Mouse (Mus musculus) thymus, postnatal 0 days (tissue): Measurements from ENCODE around the gene Gm29049. TPM values are rescaled to one million over a fixed set of nuclear protein-coding genes. Genes with fewer than 3 reads are reported as not detected.
"Not testable (repeated sequence)": the region's sequence is repeated elsewhere in the genome, so short reads cannot be mapped to it uniquely, and the experiment has no call there.

Experiments used
- DNase-seq: peaks from one replicate; pipeline ENCODE4 v3.0.0-alpha.2; 2015; ENCODE audit warnings: low spot score
- polyA plus RNA-seq: library from polyadenylated mRNA; unstranded; fragments of >200 nt; fragmentation: Nextera tagmentation; extraction: Ambion mirVana; gene quantifications from 2 replicates; pipeline ENCODE4 v1.2.1, GENCODE M21; 2015

Gm29049 gene
- not detected in 2 replicates for polyA plus RNA-seq

DNA sequence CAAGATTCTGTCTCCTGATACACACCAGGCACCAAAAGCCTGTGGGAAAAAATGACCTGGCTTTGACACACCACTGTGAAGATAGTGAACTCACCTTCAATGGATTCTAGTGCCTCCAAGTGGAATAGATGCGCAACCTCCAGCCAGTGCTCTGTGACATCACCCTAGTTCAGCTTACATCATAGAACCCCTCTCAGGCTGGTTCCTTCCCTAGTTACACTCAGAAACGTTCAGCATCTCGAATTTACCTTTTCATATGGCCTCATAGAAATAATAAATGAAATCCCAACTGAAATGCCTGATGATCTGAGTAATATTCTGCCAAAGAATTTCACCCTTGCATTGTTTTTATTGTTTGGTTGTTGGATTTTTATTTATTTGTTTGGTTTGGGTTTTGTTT is at the start of gene Gm29049:
Gene Gm29049 (minus strand): TSS at position 101 of the 400 bp plus-strand sequence.
- not testable (repeated sequence) for DNase-seq

Other genes with a start within 250 kb of the Gm29049 start
- gene Gm20825, start 74.3 kb upstream of the Gm29049 start, polyA plus RNA-seq: not detected in 2 replicates